Mouse (Mus musculus) heart, embryonic 13.5 days (tissue): ENCODE results near the gene Pdlim7. TPM values are rescaled to one million over a fixed set of nuclear protein-coding genes. Genes with fewer than 3 reads are reported as not detected.

Source experiments
- ATAC-seq: fragments of 200-750 bp; cut with Nextera tagmentation; 2 replicates; pipeline ENCODE4 v1.8.0; 2017; ENCODE audit warnings: moderate TSS enrichment; ENCODE audit not compliant: insufficient number of reproducible peaks, low FRiP score, low TSS enrichment; ENCODE audit errors: extremely low read depth
- H3K27ac ChIP-seq: fragments of 300-500 bp; sonication (generic); replicated peaks from 2 replicates; pipeline ENCODE4 v1.5.1; 2015; ENCODE audit warnings: moderate library complexity, mild to moderate bottlenecking, inconsistent platforms
- H3K27me3 ChIP-seq: fragments of 300-500 bp; sonication (generic); replicated peaks from 2 replicates; pipeline ENCODE4 v1.6.1; 2015; ENCODE audit warnings: mild to moderate bottlenecking, inconsistent platforms
- H3K36me3 ChIP-seq: fragments of 300-500 bp; sonication (generic); 2 replicates; pipeline ENCODE4 v1.6.1; 2015; ENCODE audit warnings: mild to moderate bottlenecking, inconsistent platforms
- H3K4me1 ChIP-seq: fragments of 300-500 bp; sonication (generic); 2 replicates; pipeline ENCODE4 v1.6.1; 2015; ENCODE audit warnings: inconsistent platforms
- H3K4me2 ChIP-seq: fragments of 300-500 bp; sonication (generic); 2 replicates; pipeline ENCODE4 v1.6.1; 2015; ENCODE audit warnings: inconsistent platforms, mild to moderate bottlenecking, moderate library complexity
- H3K4me3 ChIP-seq: fragments of 300-500 bp; sonication (generic); 2 replicates; pipeline ENCODE4 v1.5.1; 2015; ENCODE audit warnings: moderate library complexity, mild to moderate bottlenecking, inconsistent platforms
- H3K9ac ChIP-seq: fragments of 300-500 bp; sonication (generic); 2 replicates; pipeline ENCODE4 v1.6.1; 2015; ENCODE audit warnings: inconsistent platforms, mild to moderate bottlenecking, moderate library complexity
- H3K9me3 ChIP-seq: fragments of 300-500 bp; sonication (generic); 2 replicates; pipeline ENCODE4 v1.6.1; 2016; ENCODE audit warnings: inconsistent platforms
- WGBS: fragments of 180-500 bp; shearing (Covaris S2); methylation state at CpG from one replicate; pipeline ENCODE4 v1.1.7; 2015; ENCODE audit warnings: mixed read lengths; 5-methylcytosine and 5-hydroxymethylcytosine counted together
- polyA plus RNA-seq: library from polyadenylated mRNA; unstranded; fragments of >200 nt; fragmentation: Nextera tagmentation; extraction: Ambion mirVana; gene quantifications from 2 replicates; pipeline ENCODE4 v1.2.1, GENCODE M21; 2015

Gene Pdlim7
- polyA plus RNA-seq, 1 experiment from 2014 or later: 402 TPM

- 17% methylated on average over 14 of the region's 14 CpGs for WGBS
- H3K27me3 ChIP-seq: peaks cover 53% of the 10 kb centered on the region
- ATAC-seq: no peak
- peaks cover 35% of the 10 kb centered on the region for H3K36me3 ChIP-seq
- H3K27ac ChIP-seq: no peak overlapping the region
- peaks cover 20% of the 10 kb centered on the region for H3K4me1 ChIP-seq
- peak overlapping the region; percentile 98 for H3K4me2 ChIP-seq
- H3K9me3 ChIP-seq: no peaks in the 10 kb centered on the region
- peak overlapping the region; percentile 73 for H3K4me3 ChIP-seq
- peak overlapping the region; percentile 85 for H3K9ac ChIP-seq
These were observed 50.0 kb downstream of the Pdlim7 start for GRCm38 (mm10) chr13:55463399-55464026.

- WGBS: 48% methylated on average over 2 of the region's 2 CpGs
- Histone ChIP-seq H3K27me3 (peaks cover 48% of the 10 kb centered on the region), H3K4me2 (no peak overlapping the region), H3K4me1 (peaks cover 20% of the 10 kb centered on the region), H3K9ac (no peak overlapping the region), H3K36me3 (peaks cover 39% of the 10 kb centered on the region), H3K4me3 (no peak overlapping the region), H3K9me3 (no peaks in the 10 kb centered on the region), H3K27ac (no peak overlapping the region)
- ATAC-seq: no peak
These were observed 50.5 kb downstream of the Pdlim7 start for GRCm38 (mm10) chr13:55462965-55463364.

GRCm38 (mm10) chr13:55451785-55452549 lies 61.5 kb downstream of the Pdlim7 start:
- H3K4me1 ChIP-seq: peaks cover 19% of the 10 kb centered on the region
- peaks cover 79% of the 10 kb centered on the region for H3K36me3 ChIP-seq
- WGBS: 89% methylated on average over 16 of the region's 16 CpGs
- H3K4me3 ChIP-seq: no peak overlapping the region
- H3K27me3 ChIP-seq: no peaks in the 10 kb centered on the region
- no peak overlapping the region for H3K4me2 ChIP-seq
- H3K27ac ChIP-seq: no peak overlapping the region
- ATAC-seq: no peak
- no peak overlapping the region for H3K9ac ChIP-seq
- no peaks in the 10 kb centered on the region for H3K9me3 ChIP-seq

- 89% methylated on average over 10 of the region's 10 CpGs for WGBS
- Histone ChIP-seq H3K27ac (no peak overlapping the region), H3K27me3 (no peaks in the 10 kb centered on the region), H3K36me3 (peaks cover 72% of the 10 kb centered on the region), H3K9ac (no peak overlapping the region), H3K4me3 (no peak overlapping the region), H3K9me3 (no peaks in the 10 kb centered on the region), H3K4me1 (peaks cover 26% of the 10 kb centered on the region), H3K4me2 (no peak overlapping the region)
- ATAC-seq: no peak
These were observed 62.2 kb downstream of the Pdlim7 start for GRCm38 (mm10) chr13:55451296-55451695.

- ATAC-seq: no peak
These were observed 62.9 kb downstream of the Pdlim7 start for GRCm38 (mm10) chr13:55450511-55450980.

GRCm38 (mm10) chr13:55449679-55450441 lies 63.6 kb downstream of the Pdlim7 start:
- ATAC-seq: no peak

More at GRCm38 (mm10) chr13:55450511-55450980, 62.9 kb downstream of the Pdlim7 start:
- no peak overlapping the region for H3K4me2 ChIP-seq
- H3K36me3 ChIP-seq: peaks cover 65% of the 10 kb centered on the region
- H3K27ac ChIP-seq: no peak overlapping the region
- no peak overlapping the region for H3K9ac ChIP-seq
- H3K9me3 ChIP-seq: no peaks in the 10 kb centered on the region
- 68% methylated on average over 11 of the region's 11 CpGs for WGBS
- no peak overlapping the region for H3K4me3 ChIP-seq
- peaks cover 32% of the 10 kb centered on the region for H3K4me1 ChIP-seq
- no peaks in the 10 kb centered on the region for H3K27me3 ChIP-seq

GRCm38 (mm10) chr13:55449205-55449604 lies 64.3 kb downstream of the Pdlim7 start:
- no peak overlapping the region for H3K4me3 ChIP-seq
- no peaks in the 10 kb centered on the region for H3K9me3 ChIP-seq
- H3K27ac ChIP-seq: no peak overlapping the region
- peaks cover 51% of the 10 kb centered on the region for H3K36me3 ChIP-seq
- no peak for ATAC-seq
- H3K4me1 ChIP-seq: peaks cover 32% of the 10 kb centered on the region
- H3K4me2 ChIP-seq: no peak overlapping the region
- no peaks in the 10 kb centered on the region for H3K27me3 ChIP-seq
- H3K9ac ChIP-seq: no peak overlapping the region
- 94% methylated on average over 9 of the region's 9 CpGs for WGBS

More at GRCm38 (mm10) chr13:55449679-55450441, 63.6 kb downstream of the Pdlim7 start:
- Histone ChIP-seq H3K4me1 (peaks cover 32% of the 10 kb centered on the region), H3K36me3 (peaks cover 58% of the 10 kb centered on the region), H3K4me3 (no peak overlapping the region), H3K27ac (no peak overlapping the region), H3K27me3 (no peaks in the 10 kb centered on the region), H3K9me3 (no peaks in the 10 kb centered on the region), H3K4me2 (no peak overlapping the region), H3K9ac (no peak overlapping the region)
- 90% methylated on average over 17 of the region's 17 CpGs for WGBS

- ATAC-seq: no peak
- peaks cover 41% of the 10 kb centered on the region for H3K36me3 ChIP-seq
- no peak overlapping the region for H3K4me3 ChIP-seq
- H3K9me3 ChIP-seq: no peaks in the 10 kb centered on the region
- no peaks in the 10 kb centered on the region for H3K27me3 ChIP-seq
- WGBS: 91% methylated on average over 5 of the region's 5 CpGs
- H3K4me2 ChIP-seq: no peak overlapping the region
- H3K4me1 ChIP-seq: peaks cover 38% of the 10 kb centered on the region
- H3K27ac ChIP-seq: no peak overlapping the region
- no peak overlapping the region for H3K9ac ChIP-seq
These were observed 65.3 kb downstream of the Pdlim7 start for GRCm38 (mm10) chr13:55448131-55448530.

GRCm38 (mm10) chr13:55447543-55447943 lies 65.9 kb downstream of the Pdlim7 start:
- Histone ChIP-seq H3K9ac (peak overlapping the region; percentile 96), H3K36me3 (peaks cover 35% of the 10 kb centered on the region), H3K27ac (no peak overlapping the region), H3K27me3 (no peaks in the 10 kb centered on the region), H3K4me3 (no peak overlapping the region), H3K4me2 (peak overlapping the region; percentile 73), H3K4me1 (peaks cover 38% of the 10 kb centered on the region), H3K9me3 (no peaks in the 10 kb centered on the region)
- ATAC-seq: no peak
- WGBS: 35% methylated on average over 3 of the region's 3 CpGs

- H3K9me3 ChIP-seq: no peaks in the 10 kb centered on the region
- 66% methylated on average over 6 of the region's 6 CpGs for WGBS
- no peaks in the 10 kb centered on the region for H3K27me3 ChIP-seq
- peaks cover 26% of the 10 kb centered on the region for H3K36me3 ChIP-seq
- H3K4me2 ChIP-seq: peak overlapping the region; percentile 73
- H3K27ac ChIP-seq: no peak overlapping the region; the same call in 1 of the 2 replicates
- H3K4me1 ChIP-seq: peaks cover 38% of the 10 kb centered on the region
- peak overlapping the region; percentile 90 for H3K4me3 ChIP-seq
- ATAC-seq: no peak
- H3K9ac ChIP-seq: peak overlapping the region; percentile 96
These were observed 66.9 kb downstream of the Pdlim7 start for GRCm38 (mm10) chr13:55446483-55447105.
